Mouse (Mus musculus): ENCODE measurements around the gene Qser1. TPM values are rescaled to one million over a fixed set of nuclear protein-coding genes. Genes with fewer than 3 reads are reported as not detected.

Gene Qser1
- polyA plus RNA-seq, 1 experiment from 2014 or later: 9.3 TPM

- no peak for DNase-seq (ENCODE audit: low spot score)
- H3K9me3 ChIP-seq (replicated peaks): no peaks in the 10 kb centered on the region
- 5% methylated on average over 45 of the region's 46 CpGs for WGBS
Measured at GRCm38 (mm10) chr2:104741896-104742740, 74.4 kb downstream of the Qser1 start.

GRCm38 (mm10) chr2:104741015-104741758 lies 75.4 kb downstream of the Qser1 start:
- Histone ChIP-seq H3K4me3 (no peak overlapping the region), H3K27ac (replicated peaks) (no peak overlapping the region), H3K9me3 (replicated peaks) (no peaks in the 10 kb centered on the region), H3K36me3 (no peaks in the 10 kb centered on the region), H3K27me3 (ENCODE audit: low read depth, poor library complexity, severe bottlenecking) (peaks cover 46% of the 10 kb centered on the region), H3K4me1 (peaks cover 24% of the 10 kb centered on the region)
- WGBS: 21% methylated on average over 7 of the region's 7 CpGs
- peak; percentile 20 for DNase-seq (ENCODE audit: low spot score)

More at GRCm38 (mm10) chr2:104741896-104742740, 74.4 kb downstream of the Qser1 start:
- Histone ChIP-seq H3K4me3 (peak overlapping the region; percentile 78), H3K27ac (replicated peaks) (peak overlapping the region; percentile 83), H3K4me1 (peaks cover 24% of the 10 kb centered on the region), H3K36me3 (no peaks in the 10 kb centered on the region), H3K27me3 (ENCODE audit: low read depth, poor library complexity, severe bottlenecking) (peaks cover 46% of the 10 kb centered on the region)

GRCm38 (mm10) chr2:104740248-104740949 lies 76.2 kb downstream of the Qser1 start:
- H3K27ac ChIP-seq (replicated peaks): no peak overlapping the region
- no peak for DNase-seq (ENCODE audit: low spot score)
- peaks cover 24% of the 10 kb centered on the region for H3K4me1 ChIP-seq
- no peaks in the 10 kb centered on the region for H3K9me3 ChIP-seq (replicated peaks)
- 63% methylated on average over 7 of the region's 7 CpGs for WGBS
- H3K36me3 ChIP-seq: no peaks in the 10 kb centered on the region
- H3K4me3 ChIP-seq: no peak overlapping the region
- peaks cover 46% of the 10 kb centered on the region for H3K27me3 ChIP-seq (ENCODE audit: low read depth, poor library complexity, severe bottlenecking)

GRCm38 (mm10) chr2:104739691-104740090 lies 76.9 kb downstream of the Qser1 start:
- Histone ChIP-seq H3K27me3 (ENCODE audit: low read depth, poor library complexity, severe bottlenecking) (peaks cover 46% of the 10 kb centered on the region), H3K4me3 (no peak overlapping the region), H3K36me3 (no peaks in the 10 kb centered on the region), H3K9me3 (replicated peaks) (no peaks in the 10 kb centered on the region), H3K27ac (replicated peaks) (no peak overlapping the region), H3K4me1 (peaks cover 24% of the 10 kb centered on the region)
- 93% methylated on average over 2 of the region's 2 CpGs for WGBS
- no peak for DNase-seq (ENCODE audit: low spot score)

GRCm38 (mm10) chr2:104736241-104736640 lies 80.3 kb downstream of the Qser1 start:
- no peaks in the 10 kb centered on the region for H3K36me3 ChIP-seq
- H3K27ac ChIP-seq (replicated peaks): no peak overlapping the region
- H3K9me3 ChIP-seq (replicated peaks): no peaks in the 10 kb centered on the region
- peaks cover 17% of the 10 kb centered on the region for H3K27me3 ChIP-seq (ENCODE audit: low read depth, poor library complexity, severe bottlenecking)
- DNase-seq (ENCODE audit: low spot score): no peak
- WGBS: 83% methylated on average over 7 of the region's 7 CpGs
- H3K4me3 ChIP-seq: no peak overlapping the region
- H3K4me1 ChIP-seq: peaks cover 6% of the 10 kb centered on the region

- no peaks in the 10 kb centered on the region for H3K4me1 ChIP-seq
- no peaks in the 10 kb centered on the region for H3K27me3 ChIP-seq (ENCODE audit: low read depth, poor library complexity, severe bottlenecking)
- no peak for DNase-seq (ENCODE audit: low spot score)
- no peak overlapping the region for H3K4me3 ChIP-seq
- H3K36me3 ChIP-seq: no peaks in the 10 kb centered on the region
- H3K27ac ChIP-seq (replicated peaks): no peak overlapping the region
- H3K9me3 ChIP-seq (replicated peaks): no peaks in the 10 kb centered on the region
- 80% methylated on average over 7 of the region's 7 CpGs for WGBS
Measured at GRCm38 (mm10) chr2:104732562-104733256, 83.9 kb downstream of the Qser1 start.

- no peaks in the 10 kb centered on the region for H3K36me3 ChIP-seq
- H3K4me1 ChIP-seq: no peaks in the 10 kb centered on the region
- no peak overlapping the region for H3K27ac ChIP-seq (replicated peaks)
- no peak for DNase-seq (ENCODE audit: low spot score)
- H3K4me3 ChIP-seq: no peak overlapping the region
- no peaks in the 10 kb centered on the region for H3K9me3 ChIP-seq (replicated peaks)
- 90% methylated on average over 9 of the region's 9 CpGs for WGBS
- H3K27me3 ChIP-seq (ENCODE audit: low read depth, poor library complexity, severe bottlenecking): no peaks in the 10 kb centered on the region
Measured at GRCm38 (mm10) chr2:104732033-104732444, 84.5 kb downstream of the Qser1 start.

GRCm38 (mm10) chr2:104727369-104727768 lies 89.2 kb downstream of the Qser1 start:
- H3K36me3 ChIP-seq: no peaks in the 10 kb centered on the region
- H3K4me3 ChIP-seq: no peak overlapping the region
- H3K27me3 ChIP-seq (ENCODE audit: low read depth, poor library complexity, severe bottlenecking): no peaks in the 10 kb centered on the region
- H3K4me1 ChIP-seq: no peaks in the 10 kb centered on the region
- no peaks in the 10 kb centered on the region for H3K9me3 ChIP-seq (replicated peaks)
- 91% methylated on average over 1 of the region's 1 CpGs for WGBS
- no peak overlapping the region for H3K27ac ChIP-seq (replicated peaks)
- DNase-seq (ENCODE audit: low spot score): no peak

GRCm38 (mm10) chr2:104722021-104722420 lies 94.5 kb downstream of the Qser1 start:
- H3K4me3 ChIP-seq: no peak overlapping the region
- no peaks in the 10 kb centered on the region for H3K9me3 ChIP-seq (replicated peaks)
- no peak overlapping the region for H3K27ac ChIP-seq (replicated peaks)
- no peaks in the 10 kb centered on the region for H3K36me3 ChIP-seq
- H3K27me3 ChIP-seq (ENCODE audit: low read depth, poor library complexity, severe bottlenecking): no peaks in the 10 kb centered on the region
- 89% methylated on average over 3 of the region's 3 CpGs for WGBS
- H3K4me1 ChIP-seq: no peaks in the 10 kb centered on the region
- no peak for DNase-seq (ENCODE audit: low spot score)

GRCm38 (mm10) chr2:104717827-104718226 lies 98.7 kb downstream of the Qser1 start:
- H3K9me3 ChIP-seq (replicated peaks): no peaks in the 10 kb centered on the region
- no peak overlapping the region for H3K27ac ChIP-seq (replicated peaks)
- peaks cover 9% of the 10 kb centered on the region for H3K4me1 ChIP-seq
- peaks cover 9% of the 10 kb centered on the region; the same call in 1 of the 2 replicates for H3K27me3 ChIP-seq (ENCODE audit: low read depth, poor library complexity, severe bottlenecking)
- no peak overlapping the region for H3K4me3 ChIP-seq
- no peaks in the 10 kb centered on the region for H3K36me3 ChIP-seq
- WGBS: 87% methylated on average over 4 of the region's 4 CpGs
- no peak for DNase-seq (ENCODE audit: low spot score)

- 92% methylated on average over 2 of the region's 2 CpGs for WGBS
- Histone ChIP-seq H3K4me3 (no peak overlapping the region), H3K9me3 (replicated peaks) (no peaks in the 10 kb centered on the region), H3K36me3 (no peaks in the 10 kb centered on the region), H3K4me1 (peaks cover 14% of the 10 kb centered on the region), H3K27ac (replicated peaks) (no peak overlapping the region), H3K27me3 (ENCODE audit: low read depth, poor library complexity, severe bottlenecking) (peaks cover 9% of the 10 kb centered on the region; the same call in 1 of the 2 replicates)
- DNase-seq (ENCODE audit: low spot score): no peak
Measured at GRCm38 (mm10) chr2:104717231-104717735, 99.3 kb downstream of the Qser1 start.

- Histone ChIP-seq H3K9me3 (replicated peaks) (no peaks in the 10 kb centered on the region), H3K27ac (replicated peaks) (no peak within 1 kb of the TSS), H3K27me3 (ENCODE audit: low read depth, poor library complexity, severe bottlenecking) (peaks cover 9% of the 10 kb centered on the region; the same call in 1 of the 2 replicates), H3K4me1 (peaks cover 23% of the 10 kb centered on the region), H3K36me3 (no peaks in the 10 kb centered on the region), H3K4me3 (no peak within 1 kb of the TSS)
- DNase-seq (ENCODE audit: low spot score): no peak
- 86% methylated on average over 4 of the region's 4 CpGs for WGBS
Measured at GRCm38 (mm10) chr2:104716279-104716678, 100.3 kb downstream of the Qser1 start, which contains the start of gene Pin1rt1. Gene Pin1rt1 (minus strand): TSS chr2:104716379.

Measured in midbrain, embryonic 10.5 days (tissue).